Mouse (Mus musculus) liver, adult 2 months (tissue): Measurements from ENCODE around the gene Ppp2r5a. TPM values are rescaled to one million over a fixed set of nuclear protein-coding genes. Genes with fewer than 3 reads are reported as not detected.
A peak's percentile ranks its signal among the peaks of the same experiment; 100 is the strongest.

Experiments used
- DNase-seq: peaks from one replicate; pipeline ENCODE4 v3.0.0-alpha.2; 2011; ENCODE audit warnings: low read depth, low spot score; ENCODE audit errors: extremely low read depth
- H3K27ac ChIP-seq: fragments of 200-500 bp; replicated peaks from 2 replicates; pipeline ENCODE4 v1.5.1; 2012; ENCODE audit warnings: low read depth, mild to moderate bottlenecking, control low read depth, inconsistent platforms, low read length; ENCODE audit not compliant: insufficient read depth
- H3K27me3 ChIP-seq: fragments of 200-500 bp; 2 replicates; pipeline ENCODE4 v1.6.1; 2012; ENCODE audit warnings: mild to moderate bottlenecking, moderate library complexity, low read length, inconsistent platforms; ENCODE audit not compliant: control insufficient read depth, insufficient read depth
- H3K36me3 ChIP-seq: fragments of 200-500 bp; 2 replicates; pipeline ENCODE4 v1.6.1; 2012; ENCODE audit warnings: low read length, inconsistent platforms; ENCODE audit not compliant: control insufficient read depth, insufficient read depth
- H3K4me1 ChIP-seq: fragments of 200-500 bp; 2 replicates; pipeline ENCODE4 v1.6.1; 2011; ENCODE audit warnings: low read length; ENCODE audit not compliant: control insufficient read depth, insufficient read depth
- H3K4me3 ChIP-seq: fragments of 200-500 bp; 2 replicates; pipeline ENCODE4 v1.5.1; 2011; ENCODE audit warnings: low read depth, mild to moderate bottlenecking, control low read depth, low read length, moderate library complexity; ENCODE audit not compliant: insufficient read depth
- H3K79me2 ChIP-seq: fragments of 200-500 bp; 2 replicates; pipeline ENCODE4 v1.6.1; 2012; ENCODE audit warnings: inconsistent platforms, mild to moderate bottlenecking, low read length, moderate library complexity; ENCODE audit not compliant: control insufficient read depth, insufficient read depth
- H3K9ac ChIP-seq: fragments of 200-500 bp; 2 replicates; pipeline ENCODE4 v1.6.1; 2012; ENCODE audit warnings: low read depth, mild to moderate bottlenecking, control low read depth, inconsistent platforms, low read length
- CTCF ChIP-seq: fragments of 200-500 bp; IDR thresholded peaks from 2 replicates; pipeline ENCODE4 v1.5.1; 2011; ENCODE audit warnings: low read depth, low read length, control low read depth
- POLR2A ChIP-seq: fragments of 200-500 bp; IDR thresholded peaks from 2 replicates; pipeline ENCODE4 v1.6.1; 2011; ENCODE audit warnings: low read length, control low read depth; ENCODE audit not compliant: insufficient read depth; ENCODE audit errors: extremely low read depth
- WGBS: fragments of 180-500 bp; shearing (Covaris S2); methylation state at CpG from one replicate; pipeline ENCODE4 v1.1.7; 2018; 5-methylcytosine and 5-hydroxymethylcytosine counted together
- polyA plus RNA-seq: library from polyadenylated mRNA; depleted of rRNA; stranded (reverse); fragments of >200 nt; gene quantifications from 2 replicates; pipeline ENCODE4 v1.2.3, GENCODE M21; 2012; rRNA removed
- total RNA-seq: library from RNA; depleted of rRNA; stranded (reverse); fragments of >200 nt; gene quantifications from 2 replicates; pipeline ENCODE4 v1.2.3, GENCODE M21; 2014; rRNA removed

Ppp2r5a gene
- total and polyA plus RNA-seq, 2 experiments: 75.3 to 149 TPM

DNA sequence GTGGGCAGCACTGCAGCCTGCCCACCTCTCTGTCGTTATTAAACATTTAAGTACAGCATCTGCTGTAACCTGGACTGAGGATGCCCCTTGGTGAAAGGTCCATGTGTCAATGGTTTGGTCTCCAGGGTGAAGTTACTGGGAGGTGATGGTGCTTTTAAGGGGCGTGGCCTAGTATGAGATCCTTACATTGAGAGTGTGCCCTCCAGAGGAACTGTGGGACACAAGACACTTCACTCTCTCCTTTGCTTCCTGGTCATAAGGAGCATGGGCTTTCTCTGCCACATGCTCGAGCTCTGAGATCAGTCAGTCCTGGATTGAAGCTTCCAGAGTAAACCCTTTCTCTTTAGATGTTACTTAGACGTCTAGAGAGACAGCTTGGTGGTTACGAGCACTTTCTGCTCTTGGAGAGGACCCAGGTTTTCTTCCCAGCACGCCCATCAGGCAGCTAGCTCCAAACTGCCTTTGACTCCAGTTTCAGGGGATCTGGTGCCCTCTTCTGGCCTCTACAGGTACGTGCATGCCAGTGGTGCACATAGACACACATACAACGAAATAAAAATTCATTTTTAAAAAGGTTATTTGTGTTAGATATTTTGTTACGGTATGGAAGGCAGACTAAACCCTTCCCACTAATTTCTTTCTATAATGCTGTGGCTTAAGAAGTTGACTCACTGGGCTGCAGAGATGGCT lies 95.2 kb downstream of the Ppp2r5a start:
- Histone ChIP-seq H3K4me3 (no peak overlapping the region), H3K27ac (no peak overlapping the region), H3K36me3 (no peaks in the 10 kb centered on the region), H3K4me1 (peaks cover 6% of the 10 kb centered on the region; the same call in 1 of the 2 replicates), H3K9ac (no peak overlapping the region), H3K27me3 (no peaks in the 10 kb centered on the region), H3K79me2 (no peaks in the 10 kb centered on the region)
- no peak for DNase-seq
- TF ChIP-seq POLR2A (no peak), CTCF (peak; percentile 45; the same call in 1 of the 2 replicates)
- 94% methylated on average over 9 of the region's 9 CpGs for WGBS

DNA sequence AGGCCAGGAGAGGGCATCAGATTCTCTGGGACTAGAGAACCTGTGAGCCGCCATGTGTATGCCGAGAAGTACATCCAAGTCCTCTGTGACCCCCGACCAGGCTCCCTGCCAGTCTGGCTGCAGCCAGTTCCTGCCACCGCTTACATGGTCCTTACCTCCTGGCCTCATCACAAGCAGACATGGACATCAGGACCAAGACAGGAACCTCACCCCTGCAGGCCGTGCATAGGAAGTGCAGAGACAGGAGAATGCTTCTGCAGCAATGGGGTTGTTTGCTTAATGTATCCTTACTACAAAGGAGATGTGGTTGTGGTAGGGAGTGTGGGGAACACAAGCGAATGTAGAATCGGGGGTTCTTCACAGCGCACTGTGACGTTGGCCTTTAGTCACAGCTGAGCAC lies 96.8 kb downstream of the Ppp2r5a start:
- no peak overlapping the region for H3K9ac ChIP-seq
- no peak for DNase-seq
- no peaks in the 10 kb centered on the region for H3K27me3 ChIP-seq
- no peak overlapping the region for H3K27ac ChIP-seq
- H3K4me3 ChIP-seq: no peak overlapping the region
- H3K36me3 ChIP-seq: no peaks in the 10 kb centered on the region
- TF ChIP-seq POLR2A (no peak), CTCF (0 out of 2 replicates have a peak, but pooled peaks have one; percentile 2)
- 91% methylated on average over 9 of the region's 9 CpGs for WGBS
- H3K4me1 ChIP-seq: peaks cover 1% of the 10 kb centered on the region; the same call in 1 of the 2 replicates
- H3K79me2 ChIP-seq: no peaks in the 10 kb centered on the region

DNA sequence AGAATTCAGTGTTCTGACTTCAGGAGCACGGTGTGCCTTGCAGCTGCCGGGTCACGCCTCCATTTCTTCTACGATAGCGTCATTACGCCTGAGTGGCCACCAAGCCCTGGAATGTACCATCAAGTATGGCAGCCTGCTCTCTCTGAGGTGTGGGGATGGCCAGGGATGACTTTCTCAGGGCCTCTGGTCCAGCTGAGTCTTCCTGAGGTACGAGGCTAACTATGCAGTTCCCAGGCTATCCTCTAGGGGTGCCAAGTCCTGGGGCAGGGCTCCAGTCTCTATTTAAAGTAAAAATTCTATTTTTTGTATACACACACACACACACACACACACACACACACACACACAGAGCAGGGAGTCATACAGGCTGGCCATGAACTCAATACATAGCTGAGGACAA lies 97.5 kb downstream of the Ppp2r5a start:
- Histone ChIP-seq H3K4me3 (no peak overlapping the region), H3K79me2 (no peaks in the 10 kb centered on the region), H3K27me3 (no peaks in the 10 kb centered on the region), H3K9ac (no peak overlapping the region), H3K27ac (no peak overlapping the region), H3K36me3 (no peaks in the 10 kb centered on the region), H3K4me1 (no peaks in the 10 kb centered on the region)
- 74% methylated on average over 7 of the region's 7 CpGs for WGBS
- no peak for DNase-seq
- TF ChIP-seq CTCF (peak; percentile 61; the same call in 1 of the 2 replicates), POLR2A (no peak)

DNA sequence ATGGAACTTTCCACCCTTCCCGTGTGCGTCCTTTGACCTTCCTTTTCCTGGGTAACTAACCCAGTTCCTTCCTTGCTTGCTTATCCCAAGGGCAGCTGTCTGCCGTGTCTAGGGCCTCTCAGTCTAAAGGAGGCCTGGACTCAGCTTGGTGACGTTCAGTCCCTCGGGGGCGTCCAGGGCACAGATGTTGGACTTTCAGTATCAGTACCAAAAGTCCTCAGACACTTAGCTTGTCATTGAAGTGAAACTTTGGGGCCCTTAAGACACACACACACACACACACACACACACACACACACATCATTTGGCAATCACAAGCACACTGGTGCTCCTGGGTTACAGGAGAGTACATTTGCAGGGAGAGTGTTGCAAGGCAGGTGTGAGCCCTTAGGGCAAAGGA lies 98.9 kb downstream of the Ppp2r5a start:
- no peak for TF ChIP-seq POLR2A
- TF ChIP-seq CTCF: no peak
- Histone ChIP-seq H3K4me1 (no peaks in the 10 kb centered on the region), H3K36me3 (no peaks in the 10 kb centered on the region), H3K27me3 (no peaks in the 10 kb centered on the region), H3K4me3 (no peak overlapping the region), H3K9ac (no peak overlapping the region), H3K79me2 (no peaks in the 10 kb centered on the region), H3K27ac (no peak overlapping the region)
- no peak for DNase-seq
- 74% methylated on average over 6 of the region's 6 CpGs for WGBS

DNA sequence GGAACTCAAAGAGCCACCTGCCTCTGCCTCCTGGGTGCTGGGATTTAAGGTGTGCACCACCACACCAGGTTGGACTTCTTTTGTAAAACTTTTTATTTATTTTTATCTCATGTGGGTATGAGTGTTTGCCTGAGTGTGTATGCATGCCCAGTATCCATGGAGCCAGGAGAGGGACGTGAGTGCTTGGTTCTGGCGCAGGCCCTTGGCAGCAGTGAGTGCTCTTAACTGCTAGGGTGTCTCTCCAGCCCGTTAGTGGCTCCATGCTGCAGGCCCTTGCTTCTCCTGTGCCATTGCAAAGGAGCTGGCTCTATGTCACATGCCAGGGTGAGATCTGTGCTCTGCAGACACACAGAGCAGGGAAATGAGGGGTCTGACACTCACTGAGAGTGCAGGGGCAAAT lies 99.3 kb downstream of the Ppp2r5a start:
- Histone ChIP-seq H3K4me1 (no peaks in the 10 kb centered on the region), H3K9ac (no peak overlapping the region), H3K27ac (no peak overlapping the region), H3K27me3 (no peaks in the 10 kb centered on the region), H3K79me2 (no peaks in the 10 kb centered on the region), H3K36me3 (no peaks in the 10 kb centered on the region), H3K4me3 (no peak overlapping the region)
- 80% methylated on average over 3 of the region's 3 CpGs for WGBS
- TF ChIP-seq POLR2A: no peak
- TF ChIP-seq CTCF: no peak
- no peak for DNase-seq

Other genes starting within 250 kb of the Ppp2r5a start
- not detected in 2 replicates for gene Fam71a, start 238.5 kb downstream of the Ppp2r5a start, total RNA-seq
- not detected in 2 replicates for gene Fam71a, start 238.5 kb downstream of the Ppp2r5a start, polyA plus RNA-seq
- 0.55 and 1.1 TPM in 2 replicates for gene Atf3, start 185.2 kb downstream of the Ppp2r5a start, total RNA-seq
- gene Atf3, start 185.2 kb downstream of the Ppp2r5a start, polyA plus RNA-seq: 0.55 and 0.81 TPM in 2 replicates
- 21.0 and 24.3 TPM in 2 replicates for gene Nenf, start 85.1 kb downstream of the Ppp2r5a start, total RNA-seq
- 22.2 and 31.5 TPM in 2 replicates for gene Nenf, start 85.1 kb downstream of the Ppp2r5a start, polyA plus RNA-seq
- 1.0 and 1.9 TPM in 2 replicates for gene Tmem206, start 77.4 kb downstream of the Ppp2r5a start, total RNA-seq
- gene Tmem206, start 77.4 kb downstream of the Ppp2r5a start, polyA plus RNA-seq: 1.4 and 1.5 TPM in 2 replicates
- 0.28 and 0.74 TPM in 2 replicates for gene Dtl, start 172.3 kb upstream of the Ppp2r5a start, total RNA-seq
- 0.07 TPM in 2 replicates for gene Dtl, start 172.3 kb upstream of the Ppp2r5a start, polyA plus RNA-seq
- gene Ints7, start 172.4 kb upstream of the Ppp2r5a start, total RNA-seq: 10.9 and 11.7 TPM in 2 replicates
- gene Ints7, start 172.4 kb upstream of the Ppp2r5a start, polyA plus RNA-seq: 9.4 and 9.5 TPM in 2 replicates